Mouse (Mus musculus): Measurements from ENCODE around the gene Nprl3.

GRCm38 (mm10) chr11:32220607-32221224, 46.8 kb downstream of the Nprl3 start:
- TF ChIP-seq GATA1 (IDR thresholded peaks at IDR 0.05; ENCODE audit: borderline replicate concordance, low read length) (no peak), FLI1 (IDR thresholded peaks at IDR 0.05; ENCODE audit: low read length) (no peak)
